Mouse (Mus musculus) stomach, embryonic 16.5 days (tissue): ENCODE data around the gene Nsf. TPM values are rescaled to one million over a fixed set of nuclear protein-coding genes. Genes with fewer than 3 reads are reported as not detected.

Experiments
- ATAC-seq: fragments of 200-750 bp; cut with Nextera tagmentation; 2 replicates; pipeline ENCODE4 v1.8.0; 2017; ENCODE audit warnings: moderate number of reproducible peaks, moderate TSS enrichment; ENCODE audit not compliant: insufficient read depth, low FRiP score
- H3K27ac ChIP-seq: fragments of 300-500 bp; sonication (generic); 2 replicates; pipeline ENCODE4 v1.5.1; 2014; ENCODE audit warnings: low read length
- H3K27me3 ChIP-seq: fragments of 300-500 bp; sonication (generic); 2 replicates; pipeline ENCODE4 v1.6.1; 2014; ENCODE audit warnings: low read length, control low read depth, mixed read lengths; ENCODE audit not compliant: control insufficient read depth, insufficient read depth
- H3K36me3 ChIP-seq: fragments of 300-500 bp; sonication (generic); 2 replicates; pipeline ENCODE4 v1.6.1; 2014; ENCODE audit warnings: low read length; ENCODE audit not compliant: control insufficient read depth, insufficient read depth
- H3K4me1 ChIP-seq: fragments of 300-500 bp; sonication (generic); 2 replicates; pipeline ENCODE4 v1.6.1; 2014; ENCODE audit warnings: low read length, control low read depth, mixed read lengths; ENCODE audit not compliant: control insufficient read depth, insufficient read depth
- H3K4me2 ChIP-seq: fragments of 300-500 bp; sonication (generic); 2 replicates; pipeline ENCODE4 v1.6.1; 2014; ENCODE audit warnings: low read depth, low read length, mixed read lengths
- H3K4me3 ChIP-seq: fragments of 300-500 bp; sonication (generic); replicated peaks from 2 replicates; pipeline ENCODE4 v1.5.1; 2014; ENCODE audit warnings: mild to moderate bottlenecking, low read length
- H3K9ac ChIP-seq: fragments of 300-500 bp; sonication (generic); 2 replicates; pipeline ENCODE4 v1.6.1; 2014; ENCODE audit warnings: low read length
- H3K9me3 ChIP-seq: fragments of 300-500 bp; sonication (generic); replicated peaks from 2 replicates; pipeline ENCODE4 v1.6.1; 2016; ENCODE audit warnings: low read length, control low read depth; ENCODE audit not compliant: control insufficient read depth
- WGBS: fragments of 180-500 bp; shearing (Covaris S2); extraction: QIAGEN DNeasy Blood & Tissue Kit; methylation state at CpG from one replicate; pipeline ENCODE4 v1.1.7; 2014; 5-methylcytosine and 5-hydroxymethylcytosine counted together
- polyA plus RNA-seq: library from polyadenylated mRNA; unstranded; fragments of >200 nt; fragmentation: Nextera tagmentation; extraction: Ambion mirVana; gene quantifications from 2 replicates; pipeline ENCODE4 v1.2.1, GENCODE M21; 2015

Nsf gene
- polyA plus RNA-seq, 1 experiment from 2014 or later: 47.3 TPM

DNA sequence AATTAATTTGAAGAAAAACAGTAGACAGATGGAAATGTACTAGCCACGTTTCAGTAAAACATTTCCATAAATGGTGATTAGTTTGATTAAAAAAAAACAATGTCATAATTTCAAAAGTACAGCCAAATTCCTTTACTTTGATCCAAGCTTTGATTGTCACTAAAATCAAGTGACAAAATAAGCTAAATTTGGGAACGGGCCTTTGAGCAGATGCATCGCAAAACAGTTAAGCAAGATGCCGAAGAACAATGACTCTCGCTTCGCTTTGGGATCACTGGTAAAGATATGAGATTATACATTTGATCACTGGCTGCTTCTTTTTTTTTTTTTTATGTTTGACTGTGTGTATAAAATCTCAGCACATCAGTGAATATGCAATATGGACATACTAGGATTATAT lies 20.0 kb downstream of the Nsf start:
- no peak for ATAC-seq
- Histone ChIP-seq H3K4me3 (no peak overlapping the region), H3K4me1 (no peaks in the 10 kb centered on the region), H3K27me3 (no peaks in the 10 kb centered on the region), H3K36me3 (no peaks in the 10 kb centered on the region), H3K27ac (no peak overlapping the region), H3K4me2 (no peak overlapping the region), H3K9ac (no peak overlapping the region), H3K9me3 (no peaks in the 10 kb centered on the region)
- WGBS: 88% methylated on average over 6 of the region's 6 CpGs

- H3K9ac ChIP-seq: no peak overlapping the region
- no peaks in the 10 kb centered on the region for H3K27me3 ChIP-seq
- no peaks in the 10 kb centered on the region for H3K36me3 ChIP-seq
- WGBS: 84% methylated on average over 2 of the region's 2 CpGs
- no peak overlapping the region for H3K4me3 ChIP-seq
- no peak overlapping the region for H3K4me2 ChIP-seq
- no peak overlapping the region for H3K27ac ChIP-seq
- no peaks in the 10 kb centered on the region for H3K9me3 ChIP-seq
- no peak for ATAC-seq
- no peaks in the 10 kb centered on the region for H3K4me1 ChIP-seq
These were observed 29.9 kb downstream of the Nsf start for GRCm38 (mm10) chr11:103923957-103924356.

DNA sequence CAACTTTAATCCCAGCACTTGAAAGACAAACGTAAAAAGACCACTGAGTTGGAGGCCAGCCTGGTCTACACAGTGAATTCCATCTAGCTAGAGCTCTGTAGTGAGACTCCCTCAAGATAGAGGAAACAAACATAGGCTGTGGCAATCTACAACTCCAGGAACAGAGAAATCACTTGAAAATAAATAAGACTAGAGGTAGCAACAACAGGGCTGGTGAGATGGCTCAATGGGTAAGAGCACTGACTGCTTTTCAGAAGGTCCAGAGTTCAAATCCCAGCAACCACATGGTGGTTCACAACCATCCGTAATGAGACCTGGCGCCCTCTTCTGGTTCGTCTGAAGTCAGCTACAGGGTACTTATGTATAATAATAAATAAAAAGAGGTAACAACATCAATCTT lies 30.6 kb downstream of the Nsf start:
- no peak overlapping the region for H3K4me2 ChIP-seq
- no peaks in the 10 kb centered on the region for H3K9me3 ChIP-seq
- no peaks in the 10 kb centered on the region for H3K27me3 ChIP-seq
- H3K4me1 ChIP-seq: no peaks in the 10 kb centered on the region
- no peak overlapping the region for H3K9ac ChIP-seq
- H3K27ac ChIP-seq: no peak overlapping the region
- ATAC-seq: no peak
- no peaks in the 10 kb centered on the region for H3K36me3 ChIP-seq
- WGBS: 85% methylated on average over 4 of the region's 4 CpGs
- no peak overlapping the region for H3K4me3 ChIP-seq

GRCm38 (mm10) chr11:103922812-103923211 lies 31.0 kb downstream of the Nsf start:
- H3K27me3 ChIP-seq: no peaks in the 10 kb centered on the region
- no peak for ATAC-seq
- no peak overlapping the region for H3K27ac ChIP-seq
- H3K9ac ChIP-seq: no peak overlapping the region
- no peaks in the 10 kb centered on the region for H3K4me1 ChIP-seq
- H3K4me2 ChIP-seq: no peak overlapping the region
- no peaks in the 10 kb centered on the region for H3K36me3 ChIP-seq
- WGBS: 92% methylated on average over 10 of the region's 10 CpGs
- H3K4me3 ChIP-seq: no peak overlapping the region
- no peaks in the 10 kb centered on the region for H3K9me3 ChIP-seq

GRCm38 (mm10) chr11:103920665-103921064 lies 33.2 kb downstream of the Nsf start:
- Histone ChIP-seq H3K27ac (no peak overlapping the region), H3K9me3 (no peaks in the 10 kb centered on the region), H3K27me3 (no peaks in the 10 kb centered on the region), H3K4me1 (no peaks in the 10 kb centered on the region), H3K9ac (no peak overlapping the region), H3K36me3 (no peaks in the 10 kb centered on the region), H3K4me3 (no peak overlapping the region), H3K4me2 (no peak overlapping the region)
- 60% methylated on average over 5 of the region's 5 CpGs for WGBS
- no peak for ATAC-seq

- Histone ChIP-seq H3K4me1 (no peaks in the 10 kb centered on the region), H3K4me3 (no peak overlapping the region), H3K4me2 (no peak overlapping the region), H3K36me3 (0 out of 2 replicates have a peak, but pooled peaks cover 7% of the 10 kb centered on the region), H3K27me3 (no peaks in the 10 kb centered on the region), H3K27ac (no peak overlapping the region), H3K9ac (no peak overlapping the region), H3K9me3 (no peaks in the 10 kb centered on the region)
- ATAC-seq: no peak
- WGBS: 70% methylated on average over 7 of the region's 7 CpGs
These were observed 37.0 kb downstream of the Nsf start for GRCm38 (mm10) chr11:103916807-103917206.

GRCm38 (mm10) chr11:103915686-103916085 lies 38.2 kb downstream of the Nsf start:
- Histone ChIP-seq H3K27ac (no peak overlapping the region), H3K36me3 (0 out of 2 replicates have a peak, but pooled peaks cover 7% of the 10 kb centered on the region), H3K9me3 (no peaks in the 10 kb centered on the region), H3K4me1 (no peaks in the 10 kb centered on the region), H3K9ac (no peak overlapping the region), H3K4me2 (no peak overlapping the region), H3K4me3 (no peak overlapping the region), H3K27me3 (no peaks in the 10 kb centered on the region)
- no peak for ATAC-seq
- WGBS: 72% methylated on average over 9 of the region's 9 CpGs

- Histone ChIP-seq H3K4me3 (no peak overlapping the region), H3K36me3 (0 out of 2 replicates have a peak, but pooled peaks cover 7% of the 10 kb centered on the region), H3K27me3 (no peaks in the 10 kb centered on the region), H3K4me1 (no peaks in the 10 kb centered on the region), H3K9me3 (no peaks in the 10 kb centered on the region), H3K4me2 (no peak overlapping the region), H3K9ac (no peak overlapping the region), H3K27ac (no peak overlapping the region)
- ATAC-seq: no peak
- 63% methylated on average over 7 of the region's 7 CpGs for WGBS
These were observed 42.8 kb downstream of the Nsf start for GRCm38 (mm10) chr11:103910993-103911585.

GRCm38 (mm10) chr11:103910531-103910930 lies 43.3 kb downstream of the Nsf start:
- no peaks in the 10 kb centered on the region for H3K4me1 ChIP-seq
- no peak overlapping the region for H3K9ac ChIP-seq
- no peak overlapping the region for H3K4me2 ChIP-seq
- no peak for ATAC-seq
- H3K27ac ChIP-seq: no peak overlapping the region
- H3K4me3 ChIP-seq: no peak overlapping the region
- no peaks in the 10 kb centered on the region for H3K9me3 ChIP-seq
- H3K27me3 ChIP-seq: no peaks in the 10 kb centered on the region
- 0 out of 2 replicates have a peak, but pooled peaks cover 7% of the 10 kb centered on the region for H3K36me3 ChIP-seq
- 94% methylated on average over 11 of the region's 11 CpGs for whole genome bisulfite sequencing
